Mouse (Mus musculus) cerebellum, postnatal 25 days (tissue): ENCODE results near the gene Miip.

ENCODE experiments used
- DNase-seq, 2 experiments: peaks; one replicate each; pipeline ENCODE4 v3.0.0; 2021; ENCODE audit warnings: mixed read lengths in 2 of 2

Miip gene

GRCm38 (mm10) chr4:147868450-147869031, at the start of gene Miip, which contains the start of gene Fv1:
Miip (minus strand) TSS chr4:147868816.
Fv1 (plus strand) TSS chr4:147868979.
- DNase-seq, result peak; percentile 89 to 93

DNA sequence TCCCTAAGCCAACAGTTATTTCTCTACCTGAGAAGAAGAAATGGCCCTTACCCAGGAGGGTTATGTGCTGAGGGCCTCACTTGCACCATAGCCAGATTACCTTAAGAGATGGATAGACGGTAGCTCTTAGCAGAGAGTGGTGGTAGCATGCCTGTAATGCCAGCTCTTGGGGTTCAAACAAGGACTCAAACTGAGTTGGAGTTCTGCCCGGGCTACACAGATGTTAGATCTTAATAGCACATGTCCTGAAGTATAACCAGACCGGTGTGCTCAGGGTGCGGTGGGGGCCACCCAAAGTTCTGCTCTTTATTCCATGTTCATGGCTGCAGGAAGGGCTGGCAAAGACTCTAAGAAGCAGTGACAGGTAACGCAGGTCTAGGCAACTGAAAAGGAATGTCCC, 40.9 kb upstream of the Miip start:
- no peak for DNase-seq

GRCm38 (mm10) chr4:147906230-147906629, 37.6 kb upstream of the Miip start:
- DNase-seq, result no peak

DNA sequence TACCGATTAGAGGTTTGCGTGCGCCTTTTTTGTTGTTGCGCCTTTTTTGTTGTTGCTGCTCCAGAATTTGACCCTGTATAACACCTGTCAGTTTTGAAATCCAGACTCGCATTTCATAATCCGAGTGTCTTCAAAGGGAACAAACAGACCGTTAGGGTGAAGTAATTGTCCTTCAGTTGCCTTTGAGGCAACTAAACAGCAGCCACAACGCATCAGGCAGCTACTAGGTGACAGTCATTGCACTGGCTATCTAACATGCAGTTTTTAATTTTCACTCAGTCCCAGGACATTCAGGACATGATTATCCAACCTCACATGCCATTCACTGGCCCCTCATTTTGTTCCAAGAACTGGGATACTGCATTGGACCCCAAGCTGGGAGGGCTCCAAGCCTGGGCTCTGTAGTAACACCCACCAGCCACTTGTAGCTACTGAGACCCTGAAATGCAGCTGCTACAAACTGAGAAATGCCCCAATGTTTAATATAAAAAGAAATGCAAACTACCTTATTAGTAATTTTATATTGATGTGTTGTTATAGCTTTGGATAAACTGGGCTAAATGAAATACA, 36.6 kb upstream of the Miip start:
- peak in 1 of 2 experiments; percentile 29 for DNase-seq

DNA sequence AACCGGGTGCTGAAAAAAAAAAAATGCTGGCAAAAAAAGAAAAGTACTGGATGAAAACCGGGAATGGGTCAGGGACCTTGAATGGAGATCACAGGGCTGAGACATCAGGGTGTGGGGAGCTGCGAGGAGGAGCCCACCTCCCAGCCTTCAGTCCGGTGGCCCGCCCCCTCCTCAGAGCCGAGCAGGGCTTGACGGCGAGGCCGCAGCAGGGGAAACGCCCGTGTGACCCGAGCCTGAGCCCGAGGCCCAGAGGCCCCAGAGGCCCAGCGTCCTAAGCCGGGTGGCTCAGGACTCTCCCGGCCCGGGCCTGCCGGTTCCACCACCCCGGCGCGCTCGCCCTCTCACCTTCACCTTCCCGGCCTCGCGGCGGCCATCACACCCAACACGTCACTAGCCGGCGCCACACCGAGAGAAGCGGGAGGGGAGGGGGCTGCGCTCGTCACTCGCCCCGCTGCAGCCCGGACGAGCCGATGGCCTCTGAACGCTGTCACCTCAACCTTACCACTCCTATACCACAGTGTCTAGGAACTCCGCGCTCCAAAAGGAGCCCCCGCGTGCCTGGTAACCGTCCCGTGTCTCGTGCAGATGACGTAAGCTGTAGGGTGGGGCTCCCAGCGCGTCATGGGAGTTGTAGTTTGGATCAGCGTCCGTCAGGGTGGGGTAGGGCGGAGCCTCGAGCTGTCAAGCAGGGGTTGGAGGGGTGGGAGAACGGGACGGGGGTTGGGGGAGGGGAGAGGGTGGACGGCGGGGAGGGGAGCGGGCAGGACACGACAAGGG, 35.9 kb upstream of the Miip start, which contains the start of gene Mfn2:
Gene Mfn2 (minus strand): TSS at position 392 of the 777 bp plus-strand sequence.
- peak; percentile 93 to 94 for DNase-seq

DNA sequence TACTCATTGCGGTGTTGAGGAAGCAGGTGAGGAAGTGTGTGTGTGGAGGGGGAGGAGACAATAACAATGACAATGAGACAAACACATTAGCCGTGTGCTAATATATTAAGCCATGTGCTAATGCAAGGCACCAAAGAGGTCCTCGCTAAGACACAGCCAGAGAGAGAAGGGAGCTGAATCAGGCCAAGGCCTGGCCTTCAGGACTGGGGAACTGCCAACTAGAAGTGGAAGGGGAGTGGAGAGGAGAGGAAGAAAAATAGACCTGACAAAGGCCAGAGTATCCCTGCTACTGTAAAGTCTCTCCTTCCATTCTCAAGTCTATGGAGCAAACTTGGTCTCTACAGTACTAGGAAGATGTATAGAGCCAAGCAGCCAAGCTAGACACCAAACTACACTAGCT, 35.0 kb upstream of the Miip start:
- no peak for DNase-seq

GRCm38 (mm10) chr4:147902906-147903500, 34.4 kb upstream of the Miip start:
- DNase-seq, result no peak

DNA sequence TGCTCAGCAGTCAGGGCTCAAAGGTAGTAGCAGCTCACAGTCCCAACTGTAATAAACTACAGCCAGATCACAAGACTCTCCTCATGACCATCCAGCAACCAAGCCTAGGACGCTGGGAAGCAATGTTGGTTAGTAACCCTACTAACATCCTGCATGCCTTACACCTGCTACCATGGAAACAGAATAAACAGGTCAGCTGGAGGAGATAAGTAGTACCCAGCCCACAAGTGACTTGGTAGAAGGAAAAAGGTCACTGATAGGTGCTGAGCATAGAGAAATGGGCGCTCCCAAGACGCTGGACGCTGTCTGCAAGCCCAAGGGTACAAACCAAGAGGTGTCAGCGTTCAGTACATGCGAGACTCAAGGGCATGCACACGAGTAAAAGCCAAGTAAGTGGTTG, 31.8 kb upstream of the Miip start:
- no peak for DNase-seq

DNA sequence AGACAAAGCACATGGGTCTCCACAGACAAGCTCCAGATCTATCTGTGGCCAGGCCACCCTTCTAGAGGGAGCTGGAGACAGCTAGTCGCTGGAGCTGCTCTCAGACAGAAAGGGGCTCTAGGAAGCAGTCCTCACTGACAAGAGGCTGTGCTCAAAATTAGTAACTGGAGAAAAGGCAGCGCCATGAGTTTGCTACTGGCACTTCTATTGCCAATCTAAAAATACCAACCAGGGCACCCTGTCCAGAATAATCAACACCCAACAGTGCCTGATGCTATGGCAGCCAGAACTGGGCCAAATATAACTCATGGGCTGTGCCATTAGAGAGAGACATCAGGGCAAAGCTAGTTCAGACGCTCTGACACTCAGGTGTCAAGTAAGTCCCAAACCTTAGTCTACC, 28.7 kb upstream of the Miip start:
- DNase-seq, result peak; percentile 58 to 59

GRCm38 (mm10) chr4:147896411-147896810, 27.8 kb upstream of the Miip start:
- DNase-seq, result no peak

GRCm38 (mm10) chr4:147895815-147896330, 27.3 kb upstream of the Miip start:
- peak in 1 of 2 experiments; percentile 31 for DNase-seq

- DNase-seq, result no peak
These were observed 21.7 kb upstream of the Miip start for GRCm38 (mm10) chr4:147890341-147890740.

DNA sequence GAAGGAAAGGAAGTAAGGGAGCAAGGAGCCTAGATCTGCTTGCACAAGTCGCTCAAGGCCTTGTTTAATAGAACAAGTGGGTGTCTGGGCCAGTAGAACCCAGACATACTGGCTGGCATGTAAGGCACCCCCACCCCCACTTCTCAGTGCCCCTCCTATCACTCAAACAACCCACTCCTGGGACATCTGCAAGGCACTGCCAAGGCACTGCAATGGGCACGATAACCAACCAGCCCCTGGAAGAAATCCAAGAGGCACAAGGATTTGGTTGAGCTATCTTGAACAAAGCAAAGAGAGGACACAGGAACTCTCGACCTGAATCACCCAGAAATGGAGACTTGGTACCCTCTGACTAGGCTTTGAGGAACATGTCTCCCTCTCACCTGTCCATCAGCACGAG, 19.6 kb upstream of the Miip start:
- DNase-seq, result no peak

- no peak for DNase-seq
These were observed 18.7 kb upstream of the Miip start for GRCm38 (mm10) chr4:147887277-147887676.

DNA sequence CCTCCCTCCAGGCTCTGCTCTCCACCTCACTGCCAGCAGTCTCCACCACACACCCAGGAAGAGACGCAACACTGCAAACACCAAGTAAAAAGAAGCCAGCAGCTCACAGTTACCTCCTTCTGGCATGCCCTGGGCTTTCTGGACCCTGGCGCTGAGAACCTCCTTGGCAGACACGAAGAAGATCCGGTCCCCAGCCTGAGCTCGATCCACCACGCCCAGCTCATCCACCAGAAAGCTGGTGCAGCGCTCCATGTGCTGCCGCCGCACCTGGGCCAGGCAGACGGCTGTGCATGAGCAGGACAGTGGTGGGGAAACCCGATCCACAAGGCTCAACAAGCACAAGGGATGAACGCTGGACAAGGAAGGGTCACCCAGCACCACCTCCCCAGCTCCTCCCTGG, 17.5 kb upstream of the Miip start:
- DNase-seq, result no peak

DNA sequence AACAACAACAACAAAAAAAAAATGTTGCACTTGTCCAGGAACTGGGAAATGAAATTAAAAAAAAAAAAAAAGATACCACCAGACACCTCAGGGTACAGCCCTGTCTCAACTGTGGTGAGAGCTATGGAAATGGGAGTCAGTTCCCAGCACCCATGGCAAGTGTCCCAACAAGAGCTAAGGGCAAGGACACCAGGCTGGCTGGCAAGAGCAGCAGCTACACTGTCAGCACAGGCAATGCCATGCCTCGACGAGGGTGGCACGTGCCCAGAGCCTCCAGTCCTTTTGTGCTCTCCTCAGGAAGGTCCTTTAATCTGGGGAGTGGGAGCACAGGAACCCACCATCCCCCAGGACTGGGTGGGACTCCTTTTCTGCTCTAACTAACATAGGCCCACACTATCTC, 15.5 kb upstream of the Miip start:
- DNase-seq, result no peak

GRCm38 (mm10) chr4:147883041-147883440, 14.4 kb upstream of the Miip start:
- DNase-seq, result no peak

DNA sequence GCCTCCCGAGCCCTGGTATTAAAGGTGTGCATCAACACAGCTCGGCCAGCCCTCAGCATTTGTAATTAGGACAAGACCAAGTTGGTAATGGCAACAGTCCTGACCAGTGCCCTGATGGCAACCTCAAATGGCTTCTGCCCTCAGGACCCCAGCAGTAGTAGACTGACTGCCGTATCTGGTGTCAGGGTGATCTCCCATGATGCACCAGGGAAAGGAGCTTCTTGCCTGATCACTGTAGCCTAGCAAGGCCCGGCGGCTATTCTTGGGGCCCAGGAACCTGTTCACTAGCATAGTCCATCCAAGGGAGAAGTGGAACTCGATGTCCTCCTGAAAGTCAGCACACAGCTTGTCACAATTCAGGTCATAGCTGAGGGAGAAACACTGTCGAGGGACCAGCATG, 13.2 kb upstream of the Miip start:
- DNase-seq, result no peak

GRCm38 (mm10) chr4:147879865-147880264, 11.2 kb upstream of the Miip start:
- no peak for DNase-seq

- no peak for DNase-seq
These were observed 10.8 kb upstream of the Miip start for GRCm38 (mm10) chr4:147879456-147879855.

DNA sequence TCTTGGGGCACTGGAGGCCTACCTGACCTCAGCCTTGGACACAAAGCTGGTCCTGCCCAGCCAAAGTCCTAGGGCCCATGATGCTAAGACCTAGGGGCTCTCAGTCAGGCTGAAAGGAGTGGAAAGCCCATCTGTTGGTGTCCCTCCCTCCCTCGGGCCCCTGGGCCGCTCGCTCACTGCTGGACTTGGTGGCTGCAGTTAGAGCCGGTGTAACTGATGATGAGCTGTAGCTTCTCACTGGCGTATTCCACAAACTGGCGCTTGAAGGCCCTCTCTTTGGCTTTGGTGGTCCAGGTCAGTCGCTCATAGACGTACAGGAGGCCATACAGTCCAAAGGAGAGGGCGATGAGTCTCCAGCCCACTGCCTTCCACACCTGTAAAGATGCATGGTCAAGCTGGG, 9.9 kb upstream of the Miip start:
- no peak for DNase-seq

DNA sequence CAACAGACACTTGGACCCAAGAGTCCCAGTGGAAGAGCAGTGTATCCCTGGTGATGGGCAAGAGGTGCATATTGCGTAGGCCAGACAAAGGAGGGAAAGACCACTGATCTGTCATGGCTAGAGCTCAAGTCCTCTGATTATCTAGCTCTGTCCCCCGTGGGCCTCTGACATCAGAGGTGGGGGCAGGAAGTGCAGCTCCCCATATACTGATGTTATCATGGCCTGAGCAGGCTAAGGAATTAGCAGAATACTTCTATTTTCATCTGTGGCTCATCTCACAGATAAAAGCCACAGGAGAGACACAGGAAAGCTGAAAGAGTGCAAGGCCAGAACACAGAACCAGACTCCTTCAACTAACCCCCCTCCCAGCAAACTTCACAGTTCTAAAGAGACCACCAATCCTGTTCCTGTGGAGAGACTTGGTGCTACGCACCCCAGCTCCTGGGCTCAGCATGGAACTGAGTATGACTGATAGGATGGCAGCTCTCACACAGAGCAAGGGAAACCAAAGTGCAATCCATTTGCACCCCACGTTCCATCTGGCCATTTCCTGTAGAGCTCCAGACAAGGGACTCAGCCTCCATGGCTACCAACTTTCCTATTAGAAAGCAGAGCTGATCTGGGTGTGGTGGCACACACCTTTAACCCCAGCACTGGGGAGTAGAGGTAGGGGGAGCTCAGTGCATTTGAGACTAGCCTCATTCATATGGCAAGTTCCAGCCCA, 7.4 kb upstream of the Miip start:
- no peak for DNase-seq

DNA sequence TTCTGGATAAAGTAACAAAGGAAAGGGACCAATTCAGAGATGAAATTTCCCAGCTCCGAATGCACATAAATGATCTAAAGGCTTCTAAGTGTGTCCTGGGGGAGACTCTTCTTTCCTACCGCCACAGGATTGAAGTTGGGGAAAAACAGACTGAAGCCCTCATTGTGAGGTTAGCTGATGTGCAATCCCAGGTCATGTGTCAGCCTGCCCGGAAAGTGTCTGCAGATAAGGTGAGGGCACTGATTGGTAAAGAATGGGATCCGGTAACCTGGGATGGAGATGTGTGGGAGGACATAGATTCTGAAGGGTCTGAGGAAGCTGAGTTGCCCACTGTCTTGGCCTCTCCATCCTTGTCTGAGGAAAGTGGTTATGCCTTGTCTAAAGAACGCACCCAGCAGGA, 622 bp upstream of the Miip start:
- DNase-seq, result no peak
